Mouse (Mus musculus) liver, embryonic 12.5 days (tissue): ENCODE measurements around the gene Trpc1. TPM values are rescaled to one million over a fixed set of nuclear protein-coding genes. Genes with fewer than 3 reads are reported as not detected.

Experiments
- ATAC-seq: fragments of 200-750 bp; cut with Nextera tagmentation; 2 replicates; pipeline ENCODE4 v1.8.0; 2017; ENCODE audit warnings: moderate number of reproducible peaks, mild to moderate bottlenecking, moderate library complexity
- H3K27ac ChIP-seq: fragments of 300-500 bp; sonication (generic); 2 replicates; pipeline ENCODE4 v1.5.1; 2016; ENCODE audit warnings: mild to moderate bottlenecking
- H3K27me3 ChIP-seq: fragments of 300-500 bp; sonication (generic); replicated peaks from 2 replicates; pipeline ENCODE4 v1.6.1; 2016; ENCODE audit warnings: mild to moderate bottlenecking, moderate library complexity
- H3K36me3 ChIP-seq: fragments of 300-500 bp; sonication (generic); 2 replicates; pipeline ENCODE4 v1.6.1; 2016; ENCODE audit warnings: mild to moderate bottlenecking, moderate library complexity
- H3K4me1 ChIP-seq: fragments of 300-500 bp; sonication (generic); 2 replicates; pipeline ENCODE4 v1.6.1; 2016
- H3K4me2 ChIP-seq: fragments of 300-500 bp; sonication (generic); 2 replicates; pipeline ENCODE4 v1.6.1; 2016; ENCODE audit warnings: mild to moderate bottlenecking, moderate library complexity
- H3K4me3 ChIP-seq: fragments of 300-500 bp; sonication (generic); 2 replicates; pipeline ENCODE4 v1.5.1; 2016; ENCODE audit warnings: mild to moderate bottlenecking, moderate library complexity
- H3K9ac ChIP-seq: fragments of 300-500 bp; sonication (generic); 2 replicates; pipeline ENCODE4 v1.6.1; 2016; ENCODE audit warnings: mild to moderate bottlenecking, moderate library complexity
- H3K9me3 ChIP-seq: fragments of 300-500 bp; sonication (generic); replicated peaks from 2 replicates; pipeline ENCODE4 v1.6.1; 2016; ENCODE audit warnings: mild to moderate bottlenecking, moderate library complexity
- WGBS: fragments of 180-500 bp; shearing (Covaris S2); methylation state at CpG from one replicate; pipeline ENCODE4 v1.1.7; 2016; ENCODE audit not compliant: insufficient replicate concordance; 5-methylcytosine and 5-hydroxymethylcytosine counted together
- polyA plus RNA-seq: library from polyadenylated mRNA; unstranded; fragments of >200 nt; fragmentation: Nextera tagmentation; extraction: Ambion mirVana; gene quantifications from 2 replicates; pipeline ENCODE4 v1.2.1, GENCODE M21; 2016

Gene Trpc1
- polyA plus RNA-seq, 1 experiment from 2014 or later = 0.86 TPM

GRCm38 (mm10) chr9:95750746-95751145 lies 571 bp upstream of the Trpc1 start:
- ATAC-seq = no peak
- no peaks in the 10 kb centered on the region for H3K9me3 ChIP-seq
- H3K9ac ChIP-seq = no peak overlapping the region
- no peaks in the 10 kb centered on the region for H3K36me3 ChIP-seq
- H3K4me3 ChIP-seq = no peak overlapping the region
- peaks cover 44% of the 10 kb centered on the region for H3K27me3 ChIP-seq
- H3K27ac ChIP-seq = no peak overlapping the region
- H3K4me1 ChIP-seq = peaks cover 13% of the 10 kb centered on the region
- H3K4me2 ChIP-seq = peak overlapping the region; percentile 98; the same call in 1 of the 2 replicates
- WGBS = 35% methylated on average over 9 of the region's 9 CpGs

- H3K27me3 ChIP-seq = peaks cover 44% of the 10 kb centered on the region
- peaks cover 13% of the 10 kb centered on the region for H3K4me1 ChIP-seq
- H3K9ac ChIP-seq = peak overlapping the region; percentile 74
- peak overlapping the region; percentile 98 for H3K4me2 ChIP-seq
- no peaks in the 10 kb centered on the region for H3K36me3 ChIP-seq
- H3K27ac ChIP-seq = no peak overlapping the region
- H3K4me3 ChIP-seq = peak overlapping the region; percentile 70
- 5% methylated on average over 28 of the region's 34 CpGs for WGBS
- peak; percentile 24; the same call in 1 of the 2 replicates for ATAC-seq
- no peaks in the 10 kb centered on the region for H3K9me3 ChIP-seq
These were observed 680 bp downstream of the Trpc1 start for GRCm38 (mm10) chr9:95749461-95749928.

- 76% methylated on average over 5 of the region's 5 CpGs for WGBS
These were observed 2.9 kb downstream of the Trpc1 start for GRCm38 (mm10) chr9:95747298-95747697.

GRCm38 (mm10) chr9:95744845-95745613 lies 5.1 kb downstream of the Trpc1 start:
- H3K4me2 ChIP-seq = no peak overlapping the region
- H3K4me3 ChIP-seq = no peak overlapping the region
- H3K4me1 ChIP-seq = peaks cover 8% of the 10 kb centered on the region
- peaks cover 22% of the 10 kb centered on the region for H3K27me3 ChIP-seq
- no peaks in the 10 kb centered on the region for H3K9me3 ChIP-seq
- H3K9ac ChIP-seq = no peak overlapping the region
- 51% methylated on average over 7 of the region's 7 CpGs for WGBS
- no peaks in the 10 kb centered on the region for H3K36me3 ChIP-seq
- no peak for ATAC-seq
- H3K27ac ChIP-seq = no peak overlapping the region

More at GRCm38 (mm10) chr9:95747298-95747697, 2.9 kb downstream of the Trpc1 start:
- no peak for ATAC-seq
- Histone ChIP-seq H3K9me3 (no peaks in the 10 kb centered on the region), H3K27ac (no peak overlapping the region), H3K4me2 (no peak overlapping the region), H3K36me3 (no peaks in the 10 kb centered on the region), H3K27me3 (peaks cover 40% of the 10 kb centered on the region), H3K9ac (no peak overlapping the region), H3K4me1 (peaks cover 13% of the 10 kb centered on the region), H3K4me3 (no peak overlapping the region)

- Histone ChIP-seq H3K36me3 (peaks cover under 1% of the 10 kb centered on the region; the same call in 1 of the 2 replicates), H3K9ac (no peak overlapping the region), H3K27me3 (no peaks in the 10 kb centered on the region), H3K4me2 (no peak overlapping the region), H3K4me1 (no peaks in the 10 kb centered on the region), H3K9me3 (no peaks in the 10 kb centered on the region), H3K4me3 (no peak overlapping the region), H3K27ac (no peak overlapping the region)
- ATAC-seq = no peak
These were observed 13.9 kb downstream of the Trpc1 start for GRCm38 (mm10) chr9:95736238-95736637.

- Histone ChIP-seq H3K4me2 (no peak overlapping the region), H3K27ac (no peak overlapping the region), H3K9me3 (no peaks in the 10 kb centered on the region), H3K4me3 (no peak overlapping the region), H3K36me3 (no peaks in the 10 kb centered on the region), H3K4me1 (no peaks in the 10 kb centered on the region), H3K9ac (no peak overlapping the region), H3K27me3 (no peaks in the 10 kb centered on the region)
- no peak for ATAC-seq
- WGBS = 42% methylated on average over 8 of the region's 8 CpGs
These were observed 37.6 kb downstream of the Trpc1 start for GRCm38 (mm10) chr9:95712574-95712973.

GRCm38 (mm10) chr9:95708943-95709342 lies 41.2 kb downstream of the Trpc1 start:
- Histone ChIP-seq H3K27me3 (no peaks in the 10 kb centered on the region), H3K36me3 (no peaks in the 10 kb centered on the region), H3K4me1 (no peaks in the 10 kb centered on the region), H3K4me2 (no peak overlapping the region), H3K9ac (no peak overlapping the region), H3K9me3 (no peaks in the 10 kb centered on the region), H3K27ac (no peak overlapping the region), H3K4me3 (no peak overlapping the region)
- no peak for ATAC-seq

- H3K27ac ChIP-seq = no peak overlapping the region
- no peaks in the 10 kb centered on the region for H3K36me3 ChIP-seq
- H3K4me2 ChIP-seq = no peak overlapping the region
- no peak overlapping the region for H3K4me3 ChIP-seq
- ATAC-seq = no peak
- no peaks in the 10 kb centered on the region for H3K27me3 ChIP-seq
- 80% methylated on average over 5 of the region's 5 CpGs for WGBS
- H3K4me1 ChIP-seq = no peaks in the 10 kb centered on the region
- no peak overlapping the region for H3K9ac ChIP-seq
- H3K9me3 ChIP-seq = no peaks in the 10 kb centered on the region
These were observed 44.8 kb downstream of the Trpc1 start for GRCm38 (mm10) chr9:95705371-95705770.

- no peaks in the 10 kb centered on the region for H3K27me3 ChIP-seq
- H3K36me3 ChIP-seq = no peaks in the 10 kb centered on the region
- peak; percentile 40; the same call in 1 of the 2 replicates for ATAC-seq
- no peak overlapping the region for H3K4me3 ChIP-seq
- H3K27ac ChIP-seq = no peak overlapping the region
- H3K4me1 ChIP-seq = no peaks in the 10 kb centered on the region
- WGBS = 51% methylated on average over 3 of the region's 3 CpGs
- no peaks in the 10 kb centered on the region for H3K9me3 ChIP-seq
- H3K9ac ChIP-seq = no peak overlapping the region
- H3K4me2 ChIP-seq = no peak overlapping the region
These were observed 46.1 kb downstream of the Trpc1 start for GRCm38 (mm10) chr9:95704078-95704477.

GRCm38 (mm10) chr9:95699273-95699672 lies 50.9 kb downstream of the Trpc1 start:
- Histone ChIP-seq H3K4me2 (no peak overlapping the region), H3K27ac (no peak overlapping the region), H3K9ac (no peak overlapping the region), H3K9me3 (no peaks in the 10 kb centered on the region), H3K36me3 (no peaks in the 10 kb centered on the region), H3K27me3 (no peaks in the 10 kb centered on the region), H3K4me1 (no peaks in the 10 kb centered on the region), H3K4me3 (no peak overlapping the region)
- WGBS = 65% methylated on average over 4 of the region's 4 CpGs
- no peak for ATAC-seq

GRCm38 (mm10) chr9:95697808-95698207 lies 52.4 kb downstream of the Trpc1 start:
- Histone ChIP-seq H3K36me3 (no peaks in the 10 kb centered on the region; the same call in 1 of the 2 replicates), H3K9me3 (no peaks in the 10 kb centered on the region), H3K4me2 (no peak overlapping the region), H3K27ac (no peak overlapping the region), H3K9ac (no peak overlapping the region), H3K4me1 (no peaks in the 10 kb centered on the region), H3K4me3 (no peak overlapping the region), H3K27me3 (no peaks in the 10 kb centered on the region)
- ATAC-seq = no peak
- 43% methylated on average over 2 of the region's 2 CpGs for WGBS

- 67% methylated on average over 6 of the region's 6 CpGs for WGBS
- H3K9ac ChIP-seq = no peak overlapping the region
- H3K36me3 ChIP-seq = no peaks in the 10 kb centered on the region; the same call in 1 of the 2 replicates
- no peaks in the 10 kb centered on the region for H3K9me3 ChIP-seq
- H3K27me3 ChIP-seq = no peaks in the 10 kb centered on the region
- no peak overlapping the region for H3K4me3 ChIP-seq
- no peak for ATAC-seq
- H3K27ac ChIP-seq = no peak overlapping the region
- no peak overlapping the region for H3K4me2 ChIP-seq
- H3K4me1 ChIP-seq = no peaks in the 10 kb centered on the region
These were observed 53.6 kb downstream of the Trpc1 start for GRCm38 (mm10) chr9:95696581-95696980.
